Mouse (Mus musculus) neural tube, embryonic 14.5 days (tissue): ENCODE measurements around the gene Stox2. TPM values are rescaled to one million over a fixed set of nuclear protein-coding genes. Genes with fewer than 3 reads are reported as not detected.

Experiments
- ATAC-seq: fragments of 200-750 bp; cut with Nextera tagmentation; 2 replicates; pipeline ENCODE4 v1.8.0; 2017; ENCODE audit warnings: low read depth, mild to moderate bottlenecking, moderate TSS enrichment, moderate library complexity
- H3K27ac ChIP-seq: fragments of 300-500 bp; sonication (generic); 2 replicates; pipeline ENCODE4 v1.5.1; 2014; ENCODE audit warnings: low read depth, mild to moderate bottlenecking, control low read depth, low read length, moderate library complexity, mixed read lengths
- H3K27me3 ChIP-seq: fragments of 300-500 bp; sonication (generic); 2 replicates; pipeline ENCODE4 v1.6.1; 2014; ENCODE audit warnings: low read length; ENCODE audit not compliant: control insufficient read depth, insufficient read depth
- H3K36me3 ChIP-seq: fragments of 300-500 bp; sonication (generic); 2 replicates; pipeline ENCODE4 v1.6.1; 2014; ENCODE audit warnings: low read length, mixed read lengths; ENCODE audit not compliant: control insufficient read depth, insufficient read depth
- H3K4me1 ChIP-seq: fragments of 300-500 bp; sonication (generic); 2 replicates; pipeline ENCODE4 v1.6.1; 2014; ENCODE audit warnings: low read length; ENCODE audit not compliant: control insufficient read depth, insufficient read depth
- H3K4me2 ChIP-seq: fragments of 300-500 bp; sonication (generic); 2 replicates; pipeline ENCODE4 v1.6.1; 2014; ENCODE audit warnings: mild to moderate bottlenecking, low read depth, low read length, control low read depth
- H3K4me3 ChIP-seq: fragments of 300-500 bp; sonication (generic); 2 replicates; pipeline ENCODE4 v1.5.1; 2014; ENCODE audit warnings: low read depth, low read length, control low read depth, mixed read lengths
- H3K9ac ChIP-seq: fragments of 300-500 bp; sonication (generic); replicated peaks from 2 replicates; pipeline ENCODE4 v1.6.1; 2014; ENCODE audit warnings: low read depth, mild to moderate bottlenecking, control low read depth, low read length, mixed read lengths
- H3K9me3 ChIP-seq: fragments of 300-500 bp; sonication (generic); 2 replicates; pipeline ENCODE4 v1.6.1; 2016; ENCODE audit warnings: low read length; ENCODE audit not compliant: control insufficient read depth
- WGBS: fragments of 180-500 bp; shearing (Covaris S2); extraction: QIAGEN DNeasy Blood & Tissue Kit; methylation state at CpG from one replicate; pipeline ENCODE4 v1.1.7; 2014; 5-methylcytosine and 5-hydroxymethylcytosine counted together
- polyA plus RNA-seq: library from polyadenylated mRNA; unstranded; fragments of >200 nt; fragmentation: Nextera tagmentation; extraction: Ambion mirVana; gene quantifications from 2 replicates; pipeline ENCODE4 v1.2.1, GENCODE M21; 2014

Stox2 gene
- polyA plus RNA-seq, 1 experiment from 2014 or later: 49.7 TPM

- 40% methylated on average over 21 of the region's 21 CpGs for WGBS
- H3K27ac ChIP-seq: no peak overlapping the region
- H3K36me3 ChIP-seq: no peaks in the 10 kb centered on the region
- H3K27me3 ChIP-seq: no peaks in the 10 kb centered on the region
- no peaks in the 10 kb centered on the region for H3K4me1 ChIP-seq
- no peak overlapping the region for H3K4me3 ChIP-seq
- H3K4me2 ChIP-seq: no peak overlapping the region
- no peak for ATAC-seq
- no peaks in the 10 kb centered on the region for H3K9me3 ChIP-seq
- H3K9ac ChIP-seq: no peak overlapping the region
These were observed 94.1 kb downstream of the Stox2 start for GRCm38 (mm10) chr8:47351914-47352701.

GRCm38 (mm10) chr8:47349082-47349481, 97.1 kb downstream of the Stox2 start:
- H3K9me3 ChIP-seq: no peaks in the 10 kb centered on the region
- no peak overlapping the region for H3K4me3 ChIP-seq
- no peaks in the 10 kb centered on the region for H3K27me3 ChIP-seq
- no peak overlapping the region for H3K9ac ChIP-seq
- no peak for ATAC-seq
- WGBS: 43% methylated on average over 8 of the region's 8 CpGs
- H3K4me2 ChIP-seq: no peak overlapping the region
- H3K4me1 ChIP-seq: 0 out of 2 replicates have a peak, but pooled peaks cover 7% of the 10 kb centered on the region
- no peak overlapping the region for H3K27ac ChIP-seq
- H3K36me3 ChIP-seq: no peaks in the 10 kb centered on the region

- Histone ChIP-seq H3K27me3 (no peaks in the 10 kb centered on the region), H3K4me2 (no peak overlapping the region), H3K4me3 (no peak overlapping the region), H3K9me3 (no peaks in the 10 kb centered on the region), H3K9ac (no peak overlapping the region), H3K27ac (no peak overlapping the region), H3K36me3 (no peaks in the 10 kb centered on the region), H3K4me1 (0 out of 2 replicates have a peak, but pooled peaks cover 7% of the 10 kb centered on the region)
- 35% methylated on average over 6 of the region's 6 CpGs for WGBS
- no peak for ATAC-seq
These were observed 98.4 kb downstream of the Stox2 start for GRCm38 (mm10) chr8:47347809-47348208.

- no peak for ATAC-seq
- H3K9ac ChIP-seq: no peak overlapping the region
- H3K27ac ChIP-seq: peak overlapping the region; percentile 52; the same call in 1 of the 2 replicates
- H3K4me3 ChIP-seq: no peak overlapping the region
- H3K27me3 ChIP-seq: no peaks in the 10 kb centered on the region
- H3K36me3 ChIP-seq: no peaks in the 10 kb centered on the region
- no peaks in the 10 kb centered on the region for H3K9me3 ChIP-seq
- H3K4me1 ChIP-seq: 0 out of 2 replicates have a peak, but pooled peaks cover 7% of the 10 kb centered on the region
- peak overlapping the region; percentile 30 for H3K4me2 ChIP-seq
- WGBS: 70% methylated on average over 9 of the region's 9 CpGs
These were observed 100.4 kb downstream of the Stox2 start for GRCm38 (mm10) chr8:47345772-47346103.

GRCm38 (mm10) chr8:47345085-47345771, 100.9 kb downstream of the Stox2 start:
- 0 out of 2 replicates have a peak, but pooled peaks cover 7% of the 10 kb centered on the region for H3K4me1 ChIP-seq
- H3K27me3 ChIP-seq: no peaks in the 10 kb centered on the region
- peak overlapping the region; percentile 30 for H3K4me2 ChIP-seq
- H3K4me3 ChIP-seq: no peak overlapping the region
- WGBS: 17% methylated on average over 15 of the region's 15 CpGs
- H3K9ac ChIP-seq: no peak overlapping the region
- H3K27ac ChIP-seq: peak overlapping the region; percentile 52
- no peaks in the 10 kb centered on the region for H3K36me3 ChIP-seq
- no peaks in the 10 kb centered on the region for H3K9me3 ChIP-seq
- no peak for ATAC-seq

DNA sequence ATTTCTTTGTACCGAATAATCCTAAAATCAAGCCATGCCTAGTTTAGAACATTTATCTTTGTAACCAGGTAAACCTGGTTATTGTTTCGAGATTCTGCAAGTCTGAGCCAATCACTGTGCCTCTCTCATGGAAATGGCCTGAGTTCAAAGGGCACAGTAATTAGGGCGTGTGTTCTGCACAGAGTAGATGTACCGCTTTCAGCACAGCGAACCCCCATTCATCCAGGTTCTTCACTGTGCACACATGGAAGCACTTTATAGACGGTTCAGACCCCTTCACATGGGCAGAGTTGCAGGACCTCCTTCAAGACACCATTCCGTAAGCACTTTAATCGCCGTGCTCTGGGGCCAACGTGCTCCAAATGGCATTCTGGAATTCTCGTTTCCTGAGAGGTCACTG, 104.7 kb downstream of the Stox2 start:
- WGBS: 69% methylated on average over 11 of the region's 11 CpGs
- no peak for ATAC-seq
- Histone ChIP-seq H3K4me2 (no peak overlapping the region), H3K4me1 (peaks cover 10% of the 10 kb centered on the region; the same call in 1 of the 2 replicates), H3K27me3 (no peaks in the 10 kb centered on the region), H3K27ac (no peak overlapping the region), H3K9me3 (no peaks in the 10 kb centered on the region), H3K4me3 (no peak overlapping the region), H3K36me3 (no peaks in the 10 kb centered on the region), H3K9ac (no peak overlapping the region)

- no peak for ATAC-seq
- WGBS: 33% methylated on average over 3 of the region's 3 CpGs
- no peak overlapping the region for H3K4me2 ChIP-seq
- no peaks in the 10 kb centered on the region for H3K27me3 ChIP-seq
- H3K9ac ChIP-seq: no peak overlapping the region
- no peaks in the 10 kb centered on the region for H3K9me3 ChIP-seq
- H3K4me3 ChIP-seq: no peak overlapping the region
- H3K4me1 ChIP-seq: peaks cover 3% of the 10 kb centered on the region; the same call in 1 of the 2 replicates
- H3K36me3 ChIP-seq: no peaks in the 10 kb centered on the region
- no peak overlapping the region for H3K27ac ChIP-seq
These were observed 107.4 kb downstream of the Stox2 start for GRCm38 (mm10) chr8:47338691-47339323.

GRCm38 (mm10) chr8:47336433-47336832, 109.7 kb downstream of the Stox2 start:
- Histone ChIP-seq H3K4me2 (no peak overlapping the region), H3K9me3 (no peaks in the 10 kb centered on the region), H3K9ac (no peak overlapping the region), H3K4me1 (peaks cover 3% of the 10 kb centered on the region; the same call in 1 of the 2 replicates), H3K36me3 (no peaks in the 10 kb centered on the region), H3K27me3 (no peaks in the 10 kb centered on the region), H3K27ac (no peak overlapping the region), H3K4me3 (no peak overlapping the region)
- no peak for ATAC-seq
- 95% methylated on average over 12 of the region's 12 CpGs for WGBS

- no peaks in the 10 kb centered on the region for H3K9me3 ChIP-seq
- no peak overlapping the region for H3K9ac ChIP-seq
- no peaks in the 10 kb centered on the region for H3K27me3 ChIP-seq
- H3K4me2 ChIP-seq: no peak overlapping the region
- H3K4me3 ChIP-seq: no peak overlapping the region
- H3K36me3 ChIP-seq: no peaks in the 10 kb centered on the region
- H3K27ac ChIP-seq: no peak overlapping the region
- 96% methylated on average over 4 of the region's 4 CpGs for WGBS
- peaks cover 3% of the 10 kb centered on the region; the same call in 1 of the 2 replicates for H3K4me1 ChIP-seq
- ATAC-seq: no peak
These were observed 110.2 kb downstream of the Stox2 start for GRCm38 (mm10) chr8:47335940-47336339.
